Mouse (Mus musculus): ENCODE measurements around the gene Reg4.

GRCm38 (mm10) chr3:98254656-98255583, 33.0 kb downstream of the Reg4 start:
- TF ChIP-seq CTCF (IDR thresholded peaks at IDR 0.05; ENCODE audit: control insufficient read depth, insufficient read depth, insufficient read length) (no peak), MAX (IDR thresholded peaks at IDR 0.05) (no peak), MYOG (IDR thresholded peaks at IDR 0.05; ENCODE audit: control insufficient read depth, extremely low read depth, insufficient read length) (no peak), CEBPB (IDR thresholded peaks at IDR 0.05; ENCODE audit: low read depth) (no peak)
